Mouse (Mus musculus) left cerebral cortex, adult 18-20 months (tissue): Measurements from ENCODE around the gene Eif2ak4. TPM values are rescaled to one million over a fixed set of nuclear protein-coding genes. Genes with fewer than 3 reads are reported as not detected.

Experiments used
- DNase-seq, 2 experiments: peaks; one replicate each; pipeline ENCODE4 v3.0.0; 2021 to 2022; ENCODE audit warnings: low spot score in 2 of 2, mixed read lengths in 1 of 2
- total RNA-seq, 2 experiments: library from RNA; stranded (reverse); gene quantifications; 2 replicates each; pipeline ENCODE4 v1.2.3; 2021

The Eif2ak4 gene
- total RNA-seq, 2 experiments from 2014 or later, result 18.8 to 21.5 TPM

GRCm38 (mm10) chr2:118499135-118499961, 110.9 kb downstream of the Eif2ak4 start:
- DNase-seq, result no peak

GRCm38 (mm10) chr2:118500191-118500590, 111.8 kb downstream of the Eif2ak4 start:
- DNase-seq, result no peak

DNA sequence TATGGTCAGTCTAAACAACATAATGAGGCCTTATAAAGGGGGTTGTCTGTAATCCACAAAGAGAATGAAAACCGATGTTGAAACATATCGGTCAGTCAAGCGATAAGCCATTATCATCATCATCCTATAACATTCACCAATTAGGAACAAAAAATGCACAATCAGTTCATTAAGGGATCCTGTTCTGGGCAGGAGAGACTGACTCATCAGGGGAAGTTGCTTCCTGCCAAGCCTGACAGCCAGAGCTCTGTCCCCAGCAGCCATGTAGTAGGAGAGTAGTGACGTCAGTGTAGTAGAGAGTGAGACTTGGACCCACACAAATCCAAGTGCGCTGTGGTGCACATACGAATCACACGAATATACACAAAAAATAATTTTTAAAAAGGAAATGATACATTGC, 118.7 kb downstream of the Eif2ak4 start:
- DNase-seq, result no peak

DNA sequence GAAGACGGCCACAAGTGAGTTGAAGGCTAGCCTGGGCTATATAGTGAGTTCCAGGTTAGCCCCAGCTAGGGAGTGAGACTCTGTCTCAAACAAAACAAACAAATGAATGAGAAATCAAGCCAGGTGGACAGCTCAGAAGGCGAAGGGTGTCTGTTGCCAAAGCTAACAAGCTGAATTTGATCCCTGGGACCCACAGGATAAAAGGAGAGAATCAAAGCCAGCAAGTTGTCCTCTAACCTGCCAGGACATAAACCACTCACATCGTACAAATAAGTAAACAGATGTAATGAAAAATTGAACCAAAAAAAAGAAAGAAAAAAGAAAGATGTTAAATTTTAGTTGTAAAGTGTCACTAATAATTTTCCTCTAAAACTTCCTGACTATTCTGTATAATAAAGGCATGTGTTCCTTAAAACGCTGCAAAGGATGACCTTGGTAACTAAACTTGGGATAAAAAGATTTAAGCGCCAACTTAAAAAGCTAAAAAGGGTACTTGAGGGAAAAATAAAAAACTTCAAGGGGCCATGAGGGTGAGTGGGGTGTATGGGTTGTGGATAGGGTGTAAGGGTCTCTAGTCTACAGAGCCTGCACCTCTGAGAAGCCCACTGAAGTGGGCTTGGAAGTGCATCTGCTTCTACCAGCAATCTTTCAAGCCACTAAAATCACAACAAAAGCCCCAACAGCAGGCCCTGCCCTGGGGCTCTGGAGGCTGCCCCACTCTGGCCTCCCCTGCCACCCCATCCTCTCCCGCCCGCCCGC, 121.4 kb downstream of the Eif2ak4 start:
- no peak for DNase-seq

GRCm38 (mm10) chr2:118510447-118511310, 122.3 kb downstream of the Eif2ak4 start:
- peak; percentile 75 to 79 for DNase-seq

- DNase-seq, result no peak
Observed at GRCm38 (mm10) chr2:118511779-118512417, 123.5 kb downstream of the Eif2ak4 start.

DNA sequence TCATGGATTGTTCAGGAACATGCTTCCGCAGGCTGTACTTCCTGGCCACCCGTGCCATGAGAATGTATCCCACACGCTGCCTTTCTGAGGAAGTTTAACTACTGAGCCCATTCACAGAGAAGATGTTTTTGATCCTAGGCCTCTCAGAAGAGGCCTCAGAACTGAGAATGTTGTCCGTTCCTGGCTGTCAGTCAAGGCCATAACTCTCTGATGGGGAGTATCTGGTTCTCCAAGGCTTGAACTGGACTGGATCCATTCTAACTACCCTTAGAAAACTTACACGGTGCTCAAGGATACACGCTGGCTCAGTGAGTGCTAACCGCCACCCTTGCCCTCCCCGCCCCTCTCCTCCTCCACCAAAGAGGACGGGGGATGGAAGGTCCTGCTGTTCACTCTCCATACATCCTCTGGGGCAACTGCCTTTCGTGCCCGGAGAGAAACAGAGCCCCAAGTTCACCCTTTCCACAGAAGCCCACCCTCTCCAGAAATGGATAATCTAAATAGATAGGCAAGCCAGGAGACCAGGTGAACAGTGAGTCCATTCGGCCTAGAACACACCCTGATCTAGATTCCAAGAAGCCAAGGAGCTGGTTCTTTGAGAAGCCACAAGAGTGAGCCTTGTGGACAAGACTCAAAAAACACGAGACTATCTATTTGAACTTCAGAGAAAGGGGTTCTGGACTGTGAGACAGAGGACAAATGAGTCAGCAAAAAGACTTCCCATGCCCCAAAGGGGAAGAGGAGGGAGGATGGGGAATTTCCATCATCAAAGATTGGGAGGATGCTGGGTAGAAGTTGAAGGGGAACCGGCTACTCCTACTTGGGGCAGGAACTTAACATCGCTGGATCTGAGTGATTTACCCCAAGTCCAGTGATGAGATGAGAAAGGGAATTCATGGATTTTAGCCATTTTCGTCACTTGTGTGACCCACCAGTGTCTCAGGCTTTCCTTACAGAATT, 124.3 kb downstream of the Eif2ak4 start:
- no peak for DNase-seq

DNA sequence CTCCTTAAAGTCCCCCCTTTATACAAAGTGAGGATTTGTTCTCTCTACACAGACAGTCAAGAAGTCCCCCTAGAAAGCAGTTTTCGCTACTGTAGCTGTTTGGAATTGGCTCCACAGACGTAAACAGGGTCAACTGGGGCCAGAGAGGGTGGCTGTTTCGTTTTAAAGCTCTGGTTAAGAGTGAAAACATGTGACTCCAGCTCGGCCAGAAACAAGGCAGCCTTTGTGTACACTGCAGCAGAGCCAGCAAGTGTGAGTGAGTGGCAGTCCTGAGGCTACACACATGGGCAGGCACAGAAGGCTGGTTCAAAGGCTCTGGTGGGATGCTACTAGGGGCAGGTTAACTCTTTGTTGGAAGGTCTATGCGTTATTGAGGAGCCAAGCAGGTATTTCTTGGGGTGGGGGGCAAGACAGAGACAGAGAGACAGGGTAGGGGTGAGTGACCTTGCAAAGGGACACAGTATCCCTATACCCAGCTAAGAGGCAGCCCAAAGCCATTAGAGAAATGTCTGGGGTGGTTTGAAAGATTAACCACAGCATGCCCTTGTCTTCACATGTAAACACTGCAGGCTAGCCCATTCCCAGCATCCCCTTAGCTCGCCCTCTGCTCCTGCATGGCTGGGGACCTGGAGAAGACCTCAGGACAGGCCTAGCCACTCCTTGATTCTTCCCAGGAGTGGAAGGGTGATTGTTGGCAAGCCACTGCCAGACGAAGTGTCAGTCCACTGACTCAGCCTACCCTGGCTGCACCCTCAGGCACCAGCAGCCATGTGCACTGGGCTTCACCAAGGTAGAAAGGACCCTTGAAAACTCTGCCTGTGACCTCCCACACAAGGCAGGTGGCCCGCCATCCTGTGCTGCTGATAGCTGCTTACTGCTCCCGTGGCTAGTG, 131.9 kb downstream of the Eif2ak4 start:
- DNase-seq, result peak in 1 of 2 experiments; percentile 20

- DNase-seq, result no peak
Observed at GRCm38 (mm10) chr2:118522265-118522664, 133.8 kb downstream of the Eif2ak4 start.

DNA sequence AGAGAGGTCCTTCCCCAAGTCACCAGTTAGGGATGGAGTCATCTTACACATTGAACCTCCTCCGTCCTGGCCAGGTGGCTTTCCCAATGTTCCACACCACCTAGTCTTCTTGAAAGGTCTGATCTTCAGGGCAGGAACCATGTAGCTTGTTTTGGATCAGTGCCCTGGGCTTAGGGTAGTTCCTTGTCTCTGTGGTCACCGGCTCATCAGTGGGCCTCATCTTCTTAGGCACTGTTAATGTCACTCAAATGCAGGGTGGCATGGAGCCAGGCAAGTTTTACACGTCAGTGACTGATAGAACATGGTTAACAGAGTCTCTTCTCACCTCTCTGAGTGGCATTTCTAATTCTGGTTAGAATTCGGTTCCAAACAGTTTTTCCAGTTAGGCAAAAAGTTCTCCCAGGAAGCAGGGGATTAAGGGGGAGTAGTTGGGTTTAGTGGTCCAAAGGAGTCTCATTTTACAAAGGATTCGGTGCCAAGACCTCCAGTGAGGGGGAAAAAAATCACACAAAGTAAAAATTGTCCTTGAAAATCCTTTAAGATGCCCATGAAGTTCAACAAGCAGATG, 134.8 kb downstream of the Eif2ak4 start:
- no peak for DNase-seq

- DNase-seq, result no peak
Observed at GRCm38 (mm10) chr2:118524811-118525210, 136.4 kb downstream of the Eif2ak4 start.

Other genes with a start within 250 kb of the Eif2ak4 start
- gene Fsip1, start 131.7 kb upstream of the Eif2ak4 start, total RNA-seq, result under 1 TPM; 0.40 to 0.65 TPM
- gene Gpr176, start 15.2 kb upstream of the Eif2ak4 start, total RNA-seq, result 10 to 100 TPM in 1 of 2 experiments, 1 to 10 TPM in 1; 9.5 to 10.0 TPM
- gene Srp14, start 91.1 kb downstream of the Eif2ak4 start, total RNA-seq, result 100 to 1,000 TPM; 160 to 170 TPM
- gene Bmf, start 161.1 kb downstream of the Eif2ak4 start, total RNA-seq, result 1 to 10 TPM; 1.8 TPM
- 1 to 10 TPM; 1.0 to 1.1 TPM for gene Bub1b, start 209.6 kb downstream of the Eif2ak4 start, total RNA-seq